Mouse (Mus musculus) hindbrain, embryonic 10.5 days (tissue): ENCODE measurements around the gene Prkag1. TPM values are rescaled to one million over a fixed set of nuclear protein-coding genes. Genes with fewer than 3 reads are reported as not detected.

Experiments
- DNase-seq: peaks from one replicate; pipeline ENCODE4 v3.0.0-alpha.2; 2017; ENCODE audit warnings: low spot score
- H3K27ac ChIP-seq: fragments of 300-500 bp; sonication (generic); 2 replicates; pipeline ENCODE4 v1.5.1; 2016; ENCODE audit warnings: mild to moderate bottlenecking, moderate library complexity
- H3K27me3 ChIP-seq: fragments of 300-500 bp; sonication (generic); 2 replicates; pipeline ENCODE4 v1.6.1; 2016; ENCODE audit warnings: mild to moderate bottlenecking; ENCODE audit not compliant: poor library complexity, insufficient read depth, severe bottlenecking
- H3K36me3 ChIP-seq: fragments of 300-500 bp; sonication (generic); 2 replicates; pipeline ENCODE4 v1.6.1; 2016; ENCODE audit warnings: mild to moderate bottlenecking, moderate library complexity
- H3K4me1 ChIP-seq: fragments of 300-500 bp; sonication (generic); replicated peaks from 2 replicates; pipeline ENCODE4 v1.6.1; 2016; ENCODE audit warnings: mild to moderate bottlenecking
- H3K4me3 ChIP-seq: fragments of 300-500 bp; sonication (generic); 2 replicates; pipeline ENCODE4 v1.5.1; 2016; ENCODE audit warnings: mild to moderate bottlenecking, moderate library complexity
- H3K9me3 ChIP-seq: fragments of 300-500 bp; sonication (generic); 2 replicates; pipeline ENCODE4 v1.6.1; 2016; ENCODE audit warnings: mild to moderate bottlenecking, moderate library complexity
- WGBS: fragments of 180-500 bp; shearing (Covaris S2); methylation state at CpG from one replicate; pipeline ENCODE4 v1.1.7; 2016; 5-methylcytosine and 5-hydroxymethylcytosine counted together
- polyA plus RNA-seq: library from polyadenylated mRNA; unstranded; fragments of >200 nt; fragmentation: Nextera tagmentation; extraction: Ambion mirVana; gene quantifications from 2 replicates; pipeline ENCODE4 v1.2.1, GENCODE M21; 2016

Gene Prkag1
- polyA plus RNA-seq, 1 experiment from 2014 or later, result 89.0 TPM

GRCm38 (mm10) chr15:98791771-98792170 is 39.5 kb downstream of the Prkag1 start:
- Histone ChIP-seq H3K36me3 (no peaks in the 10 kb centered on the region), H3K27ac (peak overlapping the region; percentile 4; the same call in 1 of the 2 replicates), H3K4me1 (peaks cover 67% of the 10 kb centered on the region), H3K4me3 (peak overlapping the region; percentile 45), H3K27me3 (peaks cover 100% of the 10 kb centered on the region), H3K9me3 (no peaks in the 10 kb centered on the region)
- under 1% methylated on average over 23 of the region's 23 CpGs for WGBS
- DNase-seq, result no peak

GRCm38 (mm10) chr15:98791221-98791620 is 40.1 kb downstream of the Prkag1 start:
- Histone ChIP-seq H3K27me3 (peaks cover 100% of the 10 kb centered on the region), H3K4me1 (peaks cover 61% of the 10 kb centered on the region), H3K4me3 (peak overlapping the region; percentile 45), H3K27ac (peak overlapping the region; percentile 4; the same call in 1 of the 2 replicates), H3K36me3 (no peaks in the 10 kb centered on the region), H3K9me3 (no peaks in the 10 kb centered on the region)
- WGBS, result under 1% methylated on average over 12 of the region's 12 CpGs
- no peak for DNase-seq

GRCm38 (mm10) chr15:98790761-98791160 is 40.6 kb downstream of the Prkag1 start:
- peaks cover 57% of the 10 kb centered on the region for H3K4me1 ChIP-seq
- H3K27me3 ChIP-seq, result peaks cover 100% of the 10 kb centered on the region
- H3K36me3 ChIP-seq, result no peaks in the 10 kb centered on the region
- under 1% methylated on average over 23 of the region's 23 CpGs for WGBS
- peak overlapping the region; percentile 4; the same call in 1 of the 2 replicates for H3K27ac ChIP-seq
- DNase-seq, result no peak
- H3K4me3 ChIP-seq, result peak overlapping the region; percentile 45
- peaks cover 1% of the 10 kb centered on the region; the same call in 1 of the 2 replicates for H3K9me3 ChIP-seq

- Histone ChIP-seq H3K27me3 (peaks cover 100% of the 10 kb centered on the region), H3K27ac (peak within 1 kb of the TSS; percentile 59), H3K4me1 (peaks cover 49% of the 10 kb centered on the region), H3K36me3 (no peaks in the 10 kb centered on the region), H3K4me3 (peak within 1 kb of the TSS; percentile 45), H3K9me3 (peaks cover 5% of the 10 kb centered on the region; the same call in 1 of the 2 replicates)
- peak; percentile 70 for DNase-seq
- WGBS, result 3% methylated on average over 51 of the region's 51 CpGs
Observed at GRCm38 (mm10) chr15:98789661-98790535, 41.4 kb downstream of the Prkag1 start, which contains the start of gene Wnt1. Gene Wnt1 (plus strand): TSS chr15:98789857.

- H3K4me1 ChIP-seq, result peaks cover 46% of the 10 kb centered on the region
- H3K4me3 ChIP-seq, result peak overlapping the region; percentile 45
- peaks cover 5% of the 10 kb centered on the region; the same call in 1 of the 2 replicates for H3K9me3 ChIP-seq
- H3K27me3 ChIP-seq, result peaks cover 100% of the 10 kb centered on the region
- no peaks in the 10 kb centered on the region for H3K36me3 ChIP-seq
- 10% methylated on average over 24 of the region's 24 CpGs for WGBS
- peak overlapping the region; percentile 59; the same call in 1 of the 2 replicates for H3K27ac ChIP-seq
- DNase-seq, result no peak
Observed at GRCm38 (mm10) chr15:98788972-98789660, 42.2 kb downstream of the Prkag1 start.

GRCm38 (mm10) chr15:98787930-98788329 is 43.4 kb downstream of the Prkag1 start:
- DNase-seq, result peak; percentile 18
- no peaks in the 10 kb centered on the region for H3K36me3 ChIP-seq
- peaks cover 34% of the 10 kb centered on the region for H3K4me1 ChIP-seq
- no peak overlapping the region for H3K4me3 ChIP-seq
- H3K9me3 ChIP-seq, result peaks cover 5% of the 10 kb centered on the region; the same call in 1 of the 2 replicates
- no peak overlapping the region for H3K27ac ChIP-seq
- peaks cover 96% of the 10 kb centered on the region for H3K27me3 ChIP-seq
- WGBS, result 40% methylated on average over 4 of the region's 4 CpGs

GRCm38 (mm10) chr15:98785744-98786143 is 45.6 kb downstream of the Prkag1 start:
- H3K4me3 ChIP-seq, result no peak overlapping the region
- no peaks in the 10 kb centered on the region for H3K36me3 ChIP-seq
- peak; percentile 53 for DNase-seq
- H3K9me3 ChIP-seq, result peaks cover 5% of the 10 kb centered on the region; the same call in 1 of the 2 replicates
- 35% methylated on average over 7 of the region's 7 CpGs for WGBS
- H3K27ac ChIP-seq, result no peak overlapping the region
- H3K4me1 ChIP-seq, result peaks cover 14% of the 10 kb centered on the region
- peaks cover 96% of the 10 kb centered on the region for H3K27me3 ChIP-seq

GRCm38 (mm10) chr15:98781166-98781565 is 50.2 kb downstream of the Prkag1 start:
- peaks cover 38% of the 10 kb centered on the region for H3K4me1 ChIP-seq
- DNase-seq, result no peak
- WGBS, result 29% methylated on average over 6 of the region's 6 CpGs
- H3K27me3 ChIP-seq, result peaks cover 96% of the 10 kb centered on the region
- H3K36me3 ChIP-seq, result no peaks in the 10 kb centered on the region
- H3K4me3 ChIP-seq, result no peak overlapping the region
- H3K27ac ChIP-seq, result no peak overlapping the region
- H3K9me3 ChIP-seq, result peaks cover 7% of the 10 kb centered on the region

GRCm38 (mm10) chr15:98780573-98780972 is 50.7 kb downstream of the Prkag1 start:
- peak; percentile 40 for DNase-seq
- WGBS, result 3% methylated on average over 13 of the region's 13 CpGs

GRCm38 (mm10) chr15:98780075-98780474 is 51.2 kb downstream of the Prkag1 start:
- WGBS, result 1% methylated on average over 8 of the region's 8 CpGs
- Histone ChIP-seq H3K4me1 (peaks cover 46% of the 10 kb centered on the region), H3K27me3 (peaks cover 96% of the 10 kb centered on the region), H3K4me3 (no peak overlapping the region), H3K36me3 (no peaks in the 10 kb centered on the region), H3K27ac (no peak overlapping the region), H3K9me3 (peaks cover 3% of the 10 kb centered on the region; the same call in 1 of the 2 replicates)
- DNase-seq, result no peak

More at GRCm38 (mm10) chr15:98780573-98780972, 50.7 kb downstream of the Prkag1 start:
- no peaks in the 10 kb centered on the region for H3K36me3 ChIP-seq
- H3K4me1 ChIP-seq, result peaks cover 44% of the 10 kb centered on the region
- no peak overlapping the region for H3K4me3 ChIP-seq
- peaks cover 4% of the 10 kb centered on the region for H3K9me3 ChIP-seq
- peaks cover 96% of the 10 kb centered on the region for H3K27me3 ChIP-seq
- H3K27ac ChIP-seq, result no peak overlapping the region

GRCm38 (mm10) chr15:98778806-98779205 is 52.5 kb downstream of the Prkag1 start:
- peaks cover 49% of the 10 kb centered on the region for H3K4me1 ChIP-seq
- under 1% methylated on average over 11 of the region's 11 CpGs for WGBS

GRCm38 (mm10) chr15:98778191-98778770 is 53.0 kb downstream of the Prkag1 start:
- DNase-seq, result peak; percentile 37
- Histone ChIP-seq H3K36me3 (no peaks in the 10 kb centered on the region), H3K9me3 (peaks cover 3% of the 10 kb centered on the region; the same call in 1 of the 2 replicates), H3K4me1 (peaks cover 49% of the 10 kb centered on the region), H3K27ac (no peak overlapping the region), H3K27me3 (peaks cover 100% of the 10 kb centered on the region), H3K4me3 (peak overlapping the region; percentile 38)
- under 1% methylated on average over 25 of the region's 25 CpGs for WGBS

More at GRCm38 (mm10) chr15:98778806-98779205, 52.5 kb downstream of the Prkag1 start:
- H3K9me3 ChIP-seq, result peaks cover 3% of the 10 kb centered on the region; the same call in 1 of the 2 replicates
- H3K27me3 ChIP-seq, result peaks cover 96% of the 10 kb centered on the region
- DNase-seq, result no peak
- no peak overlapping the region for H3K27ac ChIP-seq
- H3K36me3 ChIP-seq, result no peaks in the 10 kb centered on the region
- H3K4me3 ChIP-seq, result no peak overlapping the region
